Mouse (Mus musculus): ENCODE measurements around the gene Kcng4. TPM values are rescaled to one million over a fixed set of nuclear protein-coding genes. Genes with fewer than 3 reads are reported as not detected.

The Kcng4 gene
- polyA plus RNA-seq (2015; fragmentation: Nextera tagmentation; extraction: Ambion mirVana) = 0.07 and 0.08 TPM in 2 replicates

DNA sequence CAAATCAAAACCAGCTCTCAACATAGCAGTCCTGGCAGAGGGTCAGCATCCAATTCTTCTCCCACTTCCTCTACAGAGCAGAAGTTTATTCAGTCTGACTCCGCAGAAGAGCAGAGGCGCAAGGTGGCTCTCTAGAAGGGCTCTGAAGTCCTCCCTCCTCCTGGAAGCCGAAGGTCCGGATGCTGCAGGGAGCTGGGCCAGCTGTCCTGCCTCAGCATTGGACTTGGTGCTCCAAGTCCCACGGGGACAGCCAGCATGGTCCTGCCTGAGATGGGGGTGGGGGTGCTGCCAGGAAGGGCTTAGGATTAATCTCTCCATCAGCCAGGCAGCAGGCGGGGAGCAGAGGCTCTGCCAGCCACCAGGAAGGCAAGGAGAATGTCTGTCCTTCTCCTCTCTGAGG, at the start of gene Kcng4:
Kcng4 (minus strand) TSS at position 303 of the 400 bp plus-strand sequence.
- no peaks in the 10 kb centered on the region for H3K4me1 ChIP-seq (ENCODE audit: insufficient read depth, low read depth, low read length)
- no peak within 1 kb of the TSS for H3K9ac ChIP-seq (replicated peaks; ENCODE audit: low read depth)
- 24% methylated on average over 6 of the region's 6 CpGs for WGBS
- no peak for TF ChIP-seq CTCF (IDR thresholded peaks at IDR 0.05)
- no peak for TF ChIP-seq EP300 (IDR thresholded peaks at IDR 0.05)
- no peak; the same call in 1 of the 2 replicates for ATAC-seq
- H3K9me3 ChIP-seq (ENCODE audit: low read length) = no peaks in the 10 kb centered on the region
- no peaks in the 10 kb centered on the region for H3K27me3 ChIP-seq (replicated peaks; ENCODE audit: insufficient read depth, low read length)
- H3K4me2 ChIP-seq (replicated peaks; ENCODE audit: low read depth, low read length) = 0 out of 2 replicates have a peak within 1 kb of the TSS, but pooled peaks have one; percentile 15
- H3K36me3 ChIP-seq (ENCODE audit: insufficient read depth, low read length) = no peaks in the 10 kb centered on the region
- no peak within 1 kb of the TSS for H3K27ac ChIP-seq (ENCODE audit: low read length)
- no peak within 1 kb of the TSS for H3K4me3 ChIP-seq (ENCODE audit: low read depth, low read length)
- DNase-seq (ENCODE audit: low spot score) = peak; percentile 9

DNA sequence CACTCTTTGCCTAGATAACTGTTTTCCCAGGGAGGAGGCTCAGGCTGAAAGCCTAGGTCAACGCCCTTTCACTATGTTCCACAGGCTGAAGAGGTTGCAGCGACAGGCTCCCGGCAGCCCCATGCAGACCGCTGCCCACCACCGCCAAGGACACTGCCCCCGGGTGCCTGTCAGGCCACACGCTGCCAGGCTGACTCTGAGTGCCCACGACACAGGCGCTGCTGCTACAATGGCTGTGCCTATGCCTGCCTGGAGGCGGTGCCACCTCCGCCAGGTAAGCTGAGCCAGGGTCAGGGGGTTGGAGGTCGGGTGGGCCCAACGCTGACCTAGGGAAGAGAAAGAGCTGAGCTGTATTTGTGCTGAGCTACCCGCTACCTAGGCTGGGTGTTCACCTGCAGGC, 43.7 kb upstream of the Kcng4 start:
- TF ChIP-seq EP300 (IDR thresholded peaks at IDR 0.05) (no peak), CTCF (IDR thresholded peaks at IDR 0.05) (no peak)
- no peak for DNase-seq (ENCODE audit: low spot score)
- H3K9me3 ChIP-seq (ENCODE audit: low read length) = no peaks in the 10 kb centered on the region
- H3K4me3 ChIP-seq (ENCODE audit: low read depth, low read length) = no peak overlapping the region
- H3K4me1 ChIP-seq (ENCODE audit: insufficient read depth, low read depth, low read length) = peaks cover 4% of the 10 kb centered on the region; the same call in 1 of the 2 replicates
- no peaks in the 10 kb centered on the region for H3K27me3 ChIP-seq (replicated peaks; ENCODE audit: insufficient read depth, low read length)
- no peaks in the 10 kb centered on the region for H3K36me3 ChIP-seq (ENCODE audit: insufficient read depth, low read length)
- no peak overlapping the region for H3K27ac ChIP-seq (ENCODE audit: low read length)
- no peak overlapping the region for H3K9ac ChIP-seq (replicated peaks; ENCODE audit: low read depth)
- ATAC-seq = no peak
- WGBS = 65% methylated on average over 14 of the region's 14 CpGs
- H3K4me2 ChIP-seq (replicated peaks; ENCODE audit: low read depth, low read length) = no peak overlapping the region

DNA sequence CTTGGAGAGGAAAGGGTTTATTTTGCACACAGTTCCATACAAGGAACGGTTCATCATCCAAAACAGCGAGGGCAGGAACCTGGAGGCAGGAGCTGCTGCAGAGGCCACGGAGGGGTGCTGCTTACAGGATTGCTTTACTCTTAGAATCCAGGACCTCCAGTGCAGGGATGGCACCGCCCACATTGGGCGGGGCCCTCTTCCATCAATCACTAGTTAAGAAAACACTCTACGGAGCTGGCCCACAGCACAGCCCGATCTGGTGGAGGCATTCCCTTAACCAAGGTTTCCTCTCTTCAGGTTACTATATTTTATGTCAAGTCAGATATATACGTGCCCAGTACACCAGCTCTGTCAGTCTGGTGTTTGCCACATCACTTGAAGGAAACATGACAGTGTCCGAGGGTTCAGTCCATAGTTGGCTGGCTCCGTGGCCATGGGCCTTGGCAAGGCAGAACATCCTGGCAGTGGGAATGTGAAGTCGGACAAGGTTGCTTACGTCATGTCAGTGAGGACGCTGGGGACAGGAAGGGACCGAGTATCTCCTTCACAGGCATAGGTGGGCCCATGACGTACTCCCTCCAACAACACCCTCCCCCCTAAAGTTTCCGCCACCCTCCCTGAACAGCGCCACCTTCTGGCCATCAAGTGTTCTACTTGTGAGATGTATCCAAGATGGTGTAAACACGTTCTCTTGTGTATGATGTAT, 42.8 kb upstream of the Kcng4 start:
- Histone ChIP-seq H3K27ac (ENCODE audit: low read length) (0 out of 2 replicates have a peak overlapping the region, but pooled peaks have one; percentile 2), H3K36me3 (ENCODE audit: insufficient read depth, low read length) (no peaks in the 10 kb centered on the region), H3K4me1 (ENCODE audit: insufficient read depth, low read depth, low read length) (peaks cover 4% of the 10 kb centered on the region; the same call in 1 of the 2 replicates), H3K9ac (replicated peaks; ENCODE audit: low read depth) (no peak overlapping the region), H3K4me3 (ENCODE audit: low read depth, low read length) (no peak overlapping the region), H3K4me2 (replicated peaks; ENCODE audit: low read depth, low read length) (peak overlapping the region; percentile 18; the same call in 1 of the 2 replicates), H3K27me3 (replicated peaks; ENCODE audit: insufficient read depth, low read length) (no peaks in the 10 kb centered on the region), H3K9me3 (ENCODE audit: low read length) (no peaks in the 10 kb centered on the region)
- ATAC-seq (peak; percentile 75), DNase-seq (ENCODE audit: low spot score) (peak; percentile 80)
- 7% methylated on average over 18 of the region's 18 CpGs for WGBS
- TF ChIP-seq CTCF (IDR thresholded peaks at IDR 0.05) (peak; percentile 78), EP300 (IDR thresholded peaks at IDR 0.05) (no peak)

DNA sequence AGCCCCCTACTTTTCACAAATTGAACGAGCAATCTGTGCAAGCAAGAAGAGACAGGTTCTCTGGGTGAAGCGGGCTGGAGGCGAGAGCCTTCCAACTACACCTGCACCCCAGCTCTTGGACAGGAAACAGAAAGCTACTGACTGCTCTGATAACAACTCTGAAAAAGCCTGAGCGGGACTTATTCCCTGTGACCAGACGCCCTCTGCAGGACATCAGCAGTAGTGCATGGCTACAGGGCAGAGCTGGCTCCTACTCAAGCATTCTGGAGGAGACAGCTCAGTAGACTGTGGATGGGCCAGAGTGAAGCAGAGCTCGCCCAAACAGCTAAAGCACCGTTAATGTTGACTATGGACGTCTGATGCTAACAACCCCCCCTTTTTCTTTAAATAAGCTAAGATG, 40.9 kb upstream of the Kcng4 start:
- peak; percentile 90 for DNase-seq (ENCODE audit: low spot score)
- no peak overlapping the region for H3K4me3 ChIP-seq (ENCODE audit: low read depth, low read length)

DNA sequence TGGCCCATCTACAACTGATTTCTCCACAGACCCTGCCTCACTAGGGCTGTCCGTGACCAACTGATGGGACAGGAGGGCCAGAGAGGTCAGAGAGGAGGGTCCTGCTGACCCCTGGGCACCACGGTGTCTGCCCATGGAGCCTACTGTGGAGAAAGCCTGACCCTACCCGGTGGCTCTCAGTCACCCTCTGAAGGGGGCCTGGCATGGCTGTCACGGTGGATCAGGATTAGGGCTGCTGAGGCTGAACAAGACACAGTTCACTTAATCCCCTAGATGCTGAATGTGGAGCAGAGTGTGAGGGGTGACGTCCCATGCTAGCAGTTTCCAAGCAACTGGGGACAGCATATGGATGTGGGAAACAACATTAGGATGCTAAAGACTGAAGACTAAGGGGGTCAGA, 40.0 kb upstream of the Kcng4 start:
- H3K4me1 ChIP-seq (ENCODE audit: insufficient read depth, low read depth, low read length) = peaks cover 8% of the 10 kb centered on the region
- H3K9me3 ChIP-seq (ENCODE audit: low read length) = no peaks in the 10 kb centered on the region
- no peak overlapping the region for H3K4me2 ChIP-seq (replicated peaks; ENCODE audit: low read depth, low read length)
- 86% methylated on average over 5 of the region's 5 CpGs for WGBS
- ATAC-seq (no peak), DNase-seq (ENCODE audit: low spot score) (no peak)
- no peaks in the 10 kb centered on the region for H3K27me3 ChIP-seq (replicated peaks; ENCODE audit: insufficient read depth, low read length)
- H3K9ac ChIP-seq (replicated peaks; ENCODE audit: low read depth) = no peak overlapping the region
- TF ChIP-seq EP300 (IDR thresholded peaks at IDR 0.05) (no peak), CTCF (IDR thresholded peaks at IDR 0.05) (no peak)
- no peak overlapping the region for H3K27ac ChIP-seq (ENCODE audit: low read length)
- H3K4me3 ChIP-seq (ENCODE audit: low read depth, low read length) = no peak overlapping the region
- H3K36me3 ChIP-seq (ENCODE audit: insufficient read depth, low read length) = no peaks in the 10 kb centered on the region

More for the DNA sequence above, 40.9 kb upstream of the Kcng4 start:
- H3K27me3 ChIP-seq (replicated peaks; ENCODE audit: insufficient read depth, low read length) = no peaks in the 10 kb centered on the region
- WGBS = 11% methylated on average over 8 of the region's 8 CpGs
- no peak overlapping the region for H3K9ac ChIP-seq (replicated peaks; ENCODE audit: low read depth)
- no peak overlapping the region for H3K4me2 ChIP-seq (replicated peaks; ENCODE audit: low read depth, low read length)
- no peak overlapping the region for H3K27ac ChIP-seq (ENCODE audit: low read length)
- peaks cover 4% of the 10 kb centered on the region; the same call in 1 of the 2 replicates for H3K4me1 ChIP-seq (ENCODE audit: insufficient read depth, low read depth, low read length)
- no peaks in the 10 kb centered on the region for H3K9me3 ChIP-seq (ENCODE audit: low read length)
- peak; percentile 58 for ATAC-seq
- H3K36me3 ChIP-seq (ENCODE audit: insufficient read depth, low read length) = no peaks in the 10 kb centered on the region
- TF ChIP-seq CTCF (IDR thresholded peaks at IDR 0.05) = peak; percentile 98
- no peak for TF ChIP-seq EP300 (IDR thresholded peaks at IDR 0.05)

DNA sequence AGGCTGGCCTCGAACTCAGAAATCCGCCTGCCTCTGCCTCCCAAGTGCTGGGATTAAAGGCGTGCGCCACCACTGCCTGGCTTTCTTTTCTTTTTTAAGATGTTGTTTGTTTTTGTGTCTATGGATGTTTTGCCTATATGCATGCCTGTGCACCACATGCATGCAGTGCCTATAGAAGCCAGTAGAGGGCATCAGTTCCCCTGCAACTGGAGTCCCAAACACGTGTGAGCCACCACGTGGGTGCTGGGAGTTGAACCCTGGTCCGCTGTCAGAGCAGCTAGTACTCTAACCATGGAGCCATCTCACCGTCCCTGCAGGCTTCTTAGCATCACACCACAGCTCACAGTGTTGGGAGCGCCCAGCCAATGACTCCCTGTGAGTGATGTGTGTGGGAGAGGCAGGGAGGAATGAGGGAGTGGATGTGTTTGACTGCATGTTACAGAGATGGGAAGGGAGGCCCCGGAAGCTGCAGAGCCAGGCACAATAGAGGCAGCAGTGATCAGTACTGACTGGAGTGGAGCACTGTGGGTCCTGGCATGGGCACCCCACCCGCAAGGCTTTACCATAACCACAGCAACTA, 38.6 kb upstream of the Kcng4 start:
- no peak overlapping the region for H3K27ac ChIP-seq (ENCODE audit: low read length)
- H3K27me3 ChIP-seq (replicated peaks; ENCODE audit: insufficient read depth, low read length) = no peaks in the 10 kb centered on the region
- WGBS = 81% methylated on average over 10 of the region's 11 CpGs
- H3K4me1 ChIP-seq (ENCODE audit: insufficient read depth, low read depth, low read length) = peaks cover 9% of the 10 kb centered on the region
- H3K4me2 ChIP-seq (replicated peaks; ENCODE audit: low read depth, low read length) = no peak overlapping the region
- ATAC-seq = no peak
- no peaks in the 10 kb centered on the region for H3K9me3 ChIP-seq (ENCODE audit: low read length)
- TF ChIP-seq CTCF (IDR thresholded peaks at IDR 0.05) (peak; percentile 57), EP300 (IDR thresholded peaks at IDR 0.05) (no peak)
- no peak overlapping the region for H3K4me3 ChIP-seq (ENCODE audit: low read depth, low read length)
- no peak overlapping the region for H3K9ac ChIP-seq (replicated peaks; ENCODE audit: low read depth)
- H3K36me3 ChIP-seq (ENCODE audit: insufficient read depth, low read length) = no peaks in the 10 kb centered on the region
- DNase-seq (ENCODE audit: low spot score) = no peak
